Mouse (Mus musculus): ENCODE data around the gene Asb1.
A peak's percentile ranks its signal among the peaks of the same experiment; 100 is the strongest.

Gene Asb1

DNA sequence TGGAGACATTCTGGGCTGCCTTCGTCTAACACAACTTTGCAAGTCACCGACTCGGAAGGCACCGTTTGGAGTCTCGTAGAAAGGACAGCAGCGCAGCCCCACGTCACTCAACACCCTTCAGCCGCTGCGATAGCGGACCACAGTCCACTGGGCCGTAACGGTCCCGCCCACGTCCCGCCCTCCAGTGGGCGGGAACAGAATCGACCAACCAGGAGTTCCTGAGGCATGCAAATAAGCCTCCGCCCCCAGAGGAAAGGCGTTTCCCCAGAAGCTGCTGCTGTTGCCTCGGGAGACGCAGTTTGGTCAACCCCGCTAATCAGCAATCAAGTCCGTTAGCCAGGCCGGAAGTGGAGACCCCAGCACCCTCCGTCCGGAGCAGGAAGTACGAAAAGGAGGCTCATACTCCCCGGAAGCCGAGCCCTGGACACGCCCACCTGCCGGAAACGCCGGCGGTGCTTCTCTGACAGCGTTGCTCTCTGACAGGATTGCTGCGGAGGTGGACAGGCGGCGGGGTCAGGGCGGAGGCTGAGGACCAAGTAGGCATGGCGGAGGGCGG, at the start of gene Asb1:
TSS of gene Asb1 (plus strand) at position 274 of the 556 bp plus-strand sequence.
- DNase-seq (ENCODE audit: low spot score) = peak; percentile 98

DNA sequence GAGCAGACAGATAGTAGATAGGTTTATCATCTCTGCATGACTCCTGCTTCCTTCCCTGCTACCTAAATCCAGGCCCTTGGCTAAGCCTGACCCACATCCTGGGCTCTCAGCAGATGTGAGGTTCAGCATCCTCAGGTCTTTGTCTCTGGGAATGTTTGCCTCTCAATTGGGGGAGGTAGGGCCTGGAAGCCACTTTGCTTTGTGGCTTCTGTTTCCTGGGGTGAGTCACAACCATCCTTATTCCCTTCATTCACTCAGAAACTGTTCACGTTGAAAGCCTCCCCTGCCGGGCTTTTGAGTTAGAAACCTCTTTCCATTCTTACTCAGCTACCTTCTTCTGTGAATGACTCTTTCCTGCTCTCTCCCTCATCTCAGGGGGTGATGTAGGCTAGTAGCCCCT, 47.6 kb upstream of the Asb1 start:
- DNase-seq (ENCODE audit: low spot score) = no peak

DNA sequence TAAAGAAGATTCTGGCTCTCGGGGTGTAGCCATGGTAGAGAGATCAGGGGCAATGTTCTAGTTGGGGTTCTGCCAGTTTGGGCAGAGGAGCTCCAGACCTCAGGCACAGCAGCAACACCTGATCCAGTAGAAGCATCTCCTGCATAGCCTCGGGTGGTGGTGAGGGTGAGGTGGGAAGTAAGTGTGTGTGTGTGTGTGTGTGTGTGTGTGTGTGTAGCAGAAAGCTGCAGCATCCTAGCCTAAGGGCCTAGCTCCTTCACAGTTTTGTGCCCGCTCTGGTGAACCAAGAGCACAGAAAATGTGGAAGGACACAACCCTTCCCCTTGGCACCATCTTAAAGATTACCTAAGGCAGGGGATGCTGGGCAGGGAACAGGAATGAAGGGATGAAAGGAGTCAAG, 46.4 kb upstream of the Asb1 start:
- no peak for DNase-seq (ENCODE audit: low spot score)

DNA sequence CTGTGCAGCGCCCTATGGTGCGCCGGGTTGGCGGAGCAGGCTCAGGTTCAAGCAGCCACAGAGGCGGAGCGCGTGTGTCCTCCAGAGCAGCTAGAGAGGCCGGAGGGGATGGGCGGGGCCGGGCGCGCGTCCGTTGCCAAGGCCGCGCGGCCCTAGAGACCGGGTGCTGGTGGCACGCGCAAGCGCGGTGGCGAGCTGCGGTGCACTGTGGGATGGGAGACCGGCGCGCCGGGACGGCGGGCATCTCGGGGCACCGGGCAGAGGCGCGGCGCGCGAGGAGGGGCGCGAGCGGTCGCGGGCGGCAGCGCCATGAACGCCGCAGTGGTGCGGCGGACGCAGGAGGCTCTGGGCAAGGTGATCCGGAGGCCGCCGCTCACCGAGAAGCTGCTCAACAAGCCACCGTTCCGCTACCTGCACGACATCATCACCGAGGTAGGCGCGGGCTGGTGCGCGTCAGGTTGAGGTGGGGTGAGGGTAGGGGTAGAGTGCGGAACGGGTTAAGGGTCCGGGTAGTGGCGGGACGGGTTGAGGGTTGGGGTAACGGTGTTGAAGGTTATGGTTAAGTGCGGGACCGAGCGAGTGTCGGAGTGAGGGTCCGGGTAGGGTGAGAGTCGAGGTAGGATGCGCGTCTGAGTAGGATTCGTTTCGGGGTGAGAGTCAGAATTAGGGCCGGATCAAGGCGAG, 45.7 kb upstream of the Asb1 start, which contains the start of gene Traf3ip1:
TSS of gene Traf3ip1 (plus strand) at position 191 of the 684 bp plus-strand sequence.
- DNase-seq (ENCODE audit: low spot score) = peak; percentile 92

DNA sequence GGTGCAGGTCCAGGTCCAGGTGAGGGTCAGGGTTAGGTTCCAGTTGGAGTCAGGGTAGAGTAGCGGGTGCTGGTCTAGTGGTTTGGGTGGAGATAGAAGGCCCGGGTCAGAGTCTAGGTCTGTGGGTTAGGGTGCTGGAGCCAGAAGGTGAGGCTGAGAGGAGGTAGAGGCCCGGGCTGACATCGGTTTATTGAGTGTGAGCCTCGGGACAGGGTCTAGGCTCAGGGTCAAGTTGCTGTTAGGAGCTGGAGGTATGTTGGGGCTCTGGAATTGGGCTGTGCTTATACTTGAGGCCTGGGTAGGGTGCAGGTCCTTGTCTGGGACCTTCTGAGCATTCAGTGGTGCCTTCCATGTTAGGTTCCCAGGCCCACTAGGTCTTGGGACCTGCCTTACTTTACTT, 45.0 kb upstream of the Asb1 start:
- no peak for DNase-seq (ENCODE audit: low spot score)

DNA sequence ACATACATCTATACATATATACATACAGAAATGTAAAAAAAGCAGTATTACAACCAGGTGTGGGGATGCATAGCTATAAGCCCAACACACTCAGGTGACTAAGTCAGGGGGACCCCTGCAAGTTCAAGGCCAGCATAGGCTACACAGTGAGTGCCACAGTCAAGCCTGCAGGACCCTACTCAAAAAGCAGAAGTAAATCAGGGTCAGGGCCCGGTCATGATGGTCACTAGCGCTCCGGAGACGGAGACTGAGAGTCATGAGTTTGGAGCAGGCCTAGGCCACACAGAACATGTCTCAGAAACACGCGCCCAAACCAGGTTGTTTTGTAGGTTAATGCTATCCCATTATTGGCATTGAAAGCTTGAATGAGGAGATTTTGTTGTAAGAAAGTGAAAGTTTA, 41.8 kb upstream of the Asb1 start:
- no peak for DNase-seq (ENCODE audit: low spot score)

DNA sequence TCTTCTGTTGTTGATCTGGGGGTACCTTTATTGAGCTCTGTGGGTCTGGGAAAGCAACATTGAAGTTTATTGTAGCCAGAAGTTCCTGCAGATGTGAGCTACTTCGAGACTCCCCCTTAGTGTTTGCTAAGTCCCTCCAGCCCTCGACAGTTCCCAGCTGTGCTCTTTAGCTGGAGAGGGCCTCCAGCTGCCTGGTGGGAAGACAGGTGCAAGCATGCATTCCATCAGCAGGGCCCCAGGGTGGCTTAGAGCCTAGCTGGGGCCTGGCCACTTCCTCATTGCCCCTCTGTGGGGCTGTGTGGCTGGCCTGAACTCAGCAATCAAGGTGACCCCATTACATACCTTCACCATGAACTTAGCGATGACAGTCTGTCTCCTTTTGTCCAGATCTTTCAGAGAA, 35.7 kb upstream of the Asb1 start:
- DNase-seq (ENCODE audit: low spot score) = no peak

DNA sequence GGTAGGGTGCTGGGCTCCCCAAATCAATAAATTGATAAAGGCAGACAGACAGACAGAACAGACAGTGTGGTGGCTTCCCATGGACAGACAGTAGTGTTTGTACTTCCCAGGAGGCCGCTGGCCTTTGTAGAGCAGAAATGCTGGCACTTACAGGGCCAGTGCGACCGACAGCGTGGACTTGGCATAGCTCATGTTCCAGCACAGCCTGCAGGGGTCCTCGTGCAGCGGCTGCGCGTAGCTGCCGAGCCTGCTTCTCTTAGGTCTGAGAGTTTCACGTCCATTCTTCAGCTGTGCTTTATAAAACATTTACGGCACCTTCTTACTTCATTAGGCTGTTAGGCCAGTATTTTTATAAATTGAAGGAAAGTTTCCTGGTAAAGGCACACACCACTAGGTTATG, 25.4 kb upstream of the Asb1 start:
- no peak for DNase-seq (ENCODE audit: low spot score)

DNA sequence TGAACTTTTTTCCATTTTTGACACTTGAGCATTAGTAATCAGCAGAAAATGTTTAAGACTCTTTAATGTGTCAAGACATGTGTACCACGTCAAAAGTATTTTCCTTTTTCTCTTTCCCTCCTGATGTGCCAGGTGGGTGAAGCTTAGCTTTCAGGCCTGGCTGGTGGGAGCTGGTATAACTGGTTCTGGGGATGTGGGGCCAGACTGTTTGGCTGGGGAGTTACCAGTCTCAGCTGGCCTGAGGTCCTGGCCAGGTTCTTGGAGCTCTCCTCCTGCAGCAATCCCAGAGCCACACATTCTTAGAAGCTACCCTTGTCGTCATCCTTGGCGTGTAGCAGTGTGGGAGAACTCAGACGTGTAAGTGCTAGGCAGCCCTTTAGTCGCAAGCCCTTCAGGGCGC, 24.7 kb upstream of the Asb1 start:
- DNase-seq (ENCODE audit: low spot score) = no peak

DNA sequence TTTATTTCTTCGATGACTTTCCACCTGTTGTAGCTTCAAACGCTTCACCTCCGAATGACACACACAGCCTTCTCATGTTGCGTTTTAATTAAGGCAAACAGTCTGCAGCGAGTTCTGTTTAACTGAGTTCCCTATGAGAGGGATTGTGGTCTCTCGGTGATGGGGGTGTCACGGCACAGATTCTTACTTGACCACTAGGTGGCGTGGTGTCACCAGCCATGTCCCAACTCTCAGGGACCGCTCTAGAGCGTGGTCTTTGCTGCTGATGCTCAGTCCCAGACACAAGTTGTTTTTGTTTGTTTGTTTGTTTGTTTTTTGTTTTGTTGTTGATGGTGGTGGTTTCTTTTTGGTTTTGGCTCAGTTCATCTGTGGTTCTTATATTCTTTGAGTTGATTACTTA, 16.6 kb upstream of the Asb1 start:
- DNase-seq (ENCODE audit: low spot score) = peak; percentile 67

DNA sequence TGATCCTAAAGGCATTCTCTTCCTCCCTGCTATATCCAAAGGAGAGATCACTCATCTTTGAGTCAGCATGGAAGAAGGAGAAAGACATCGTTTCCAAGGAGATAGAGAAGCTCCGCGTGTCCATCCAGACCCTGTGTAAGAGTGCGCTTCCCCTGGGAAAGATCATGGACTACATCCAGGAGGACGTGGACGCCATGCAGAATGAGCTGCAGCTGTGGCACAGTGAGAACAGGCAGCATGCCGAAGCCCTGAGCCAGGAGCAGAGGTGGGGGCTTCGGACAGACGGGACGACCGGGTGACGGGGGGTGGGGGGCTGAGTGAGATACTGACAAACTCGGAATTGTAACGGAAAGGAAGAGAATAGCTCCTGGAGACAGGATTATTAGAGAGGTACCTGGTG, 14.5 kb upstream of the Asb1 start:
- DNase-seq (ENCODE audit: low spot score) = no peak

DNA sequence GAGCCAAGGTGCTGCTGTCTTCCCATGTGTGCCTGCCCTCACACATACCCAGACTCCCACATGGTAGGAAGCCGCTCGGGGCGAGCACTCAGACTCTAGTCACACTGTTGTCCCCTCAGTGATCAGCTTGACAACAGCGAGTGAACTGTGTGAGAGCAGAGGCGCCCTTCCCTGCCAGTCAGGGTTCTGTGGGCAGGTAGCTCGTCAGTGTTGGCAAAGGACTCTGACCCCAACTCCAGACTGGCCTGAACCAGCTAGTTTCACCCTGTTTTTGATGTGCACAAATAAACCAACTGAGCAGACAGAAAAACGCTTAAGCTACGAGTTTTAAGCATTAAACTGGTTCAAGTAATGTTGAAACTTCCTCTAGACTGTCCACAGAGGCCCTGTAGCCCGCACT, 10.2 kb upstream of the Asb1 start:
- DNase-seq (ENCODE audit: low spot score) = no peak

DNA sequence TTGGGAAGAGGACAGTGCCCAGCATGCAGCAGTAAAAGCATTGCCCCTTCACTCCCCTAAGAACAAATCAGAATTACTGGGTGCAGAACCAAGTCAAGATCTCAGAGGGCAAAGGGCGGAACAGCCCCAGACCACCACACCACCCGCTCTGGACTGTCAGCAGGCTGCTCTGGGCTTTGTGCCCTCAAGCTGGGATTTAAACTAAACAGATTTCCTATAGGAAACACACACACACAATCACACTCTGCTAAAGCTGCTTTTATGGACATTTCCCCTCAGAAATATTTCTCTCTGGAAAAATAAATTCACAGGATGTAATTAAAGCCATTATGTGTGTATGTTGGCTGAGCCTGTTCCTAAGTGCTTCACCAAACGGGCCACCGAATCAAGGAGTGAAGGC, 8.1 kb upstream of the Asb1 start:
- no peak for DNase-seq (ENCODE audit: low spot score)

DNA sequence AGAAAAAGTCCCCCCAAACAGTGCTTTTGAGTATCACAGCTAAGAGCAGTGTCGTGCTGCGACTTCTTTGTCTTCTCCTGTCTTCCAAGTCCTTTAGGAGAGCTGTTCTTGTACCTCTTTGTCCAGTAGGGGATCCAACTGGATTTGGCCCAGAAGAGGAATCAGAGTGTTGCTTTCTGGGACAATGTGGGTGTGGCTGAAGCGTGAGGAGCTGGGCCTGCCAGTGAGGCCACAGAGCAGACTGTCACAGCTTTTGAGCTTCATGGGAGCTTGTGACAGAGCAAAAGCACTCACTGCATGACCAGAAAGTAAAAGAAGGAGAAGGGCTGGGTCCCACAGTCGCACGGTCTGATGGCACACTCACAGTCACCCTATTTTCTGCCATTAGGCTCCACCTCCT, 7.5 kb upstream of the Asb1 start:
- DNase-seq (ENCODE audit: low spot score) = no peak

DNA sequence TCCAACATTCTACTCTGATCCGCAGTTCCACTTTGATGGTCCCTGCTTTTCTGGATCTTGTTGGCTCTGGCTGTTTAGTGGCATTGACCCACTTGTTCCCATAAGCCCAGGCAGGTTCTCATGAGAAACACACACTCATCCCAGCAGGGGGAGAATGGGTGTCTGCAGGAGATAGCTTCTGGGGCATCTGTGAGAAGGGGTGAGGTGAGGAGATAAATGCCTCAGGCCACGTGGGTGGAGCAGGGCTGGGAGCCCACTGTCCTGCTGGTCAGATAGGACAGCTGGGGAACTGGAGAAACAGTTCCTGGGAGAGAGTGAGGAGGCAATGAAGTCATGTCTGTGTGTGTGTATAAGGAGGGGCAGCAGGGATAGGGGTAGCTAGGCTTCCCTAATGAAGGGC, 6.9 kb upstream of the Asb1 start:
- DNase-seq (ENCODE audit: low spot score) = peak; percentile 26

DNA sequence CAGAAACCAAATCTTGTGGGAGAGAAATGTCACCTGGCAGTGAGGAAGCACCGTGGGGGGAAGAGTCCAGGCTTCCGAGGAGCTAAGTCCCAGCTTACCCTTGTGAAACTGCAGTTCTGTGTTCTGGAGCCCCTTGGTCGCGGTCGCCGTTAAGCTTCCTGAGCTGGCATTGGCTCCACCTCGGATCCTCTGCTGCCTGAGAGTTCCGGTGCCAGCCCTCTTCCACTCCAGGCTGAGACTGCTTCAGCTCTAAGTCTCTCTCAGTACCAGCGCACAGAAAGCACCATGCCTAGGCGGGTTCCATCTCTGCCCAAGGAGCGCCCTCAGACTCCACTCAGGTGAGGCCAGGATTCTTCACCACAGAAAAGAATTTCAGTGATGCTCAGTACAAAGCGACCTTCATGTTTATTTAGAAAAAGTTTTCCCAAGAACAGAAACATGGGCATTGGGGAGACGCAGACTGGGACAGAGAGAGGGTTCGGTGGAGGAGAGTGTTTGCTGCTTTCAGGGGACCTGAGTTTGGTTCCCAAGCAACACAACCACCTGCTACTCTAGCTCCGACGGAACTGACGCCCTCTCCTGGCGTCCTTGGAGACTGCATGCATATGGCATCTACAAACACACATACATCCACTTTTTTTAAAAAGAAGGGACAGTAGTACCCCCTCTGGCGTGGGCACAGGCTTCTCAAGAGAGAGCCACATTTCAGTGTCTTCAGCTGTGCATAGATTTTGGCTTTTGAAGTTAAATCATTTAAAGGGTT, 6.2 kb upstream of the Asb1 start:
- no peak for DNase-seq (ENCODE audit: low spot score)

DNA sequence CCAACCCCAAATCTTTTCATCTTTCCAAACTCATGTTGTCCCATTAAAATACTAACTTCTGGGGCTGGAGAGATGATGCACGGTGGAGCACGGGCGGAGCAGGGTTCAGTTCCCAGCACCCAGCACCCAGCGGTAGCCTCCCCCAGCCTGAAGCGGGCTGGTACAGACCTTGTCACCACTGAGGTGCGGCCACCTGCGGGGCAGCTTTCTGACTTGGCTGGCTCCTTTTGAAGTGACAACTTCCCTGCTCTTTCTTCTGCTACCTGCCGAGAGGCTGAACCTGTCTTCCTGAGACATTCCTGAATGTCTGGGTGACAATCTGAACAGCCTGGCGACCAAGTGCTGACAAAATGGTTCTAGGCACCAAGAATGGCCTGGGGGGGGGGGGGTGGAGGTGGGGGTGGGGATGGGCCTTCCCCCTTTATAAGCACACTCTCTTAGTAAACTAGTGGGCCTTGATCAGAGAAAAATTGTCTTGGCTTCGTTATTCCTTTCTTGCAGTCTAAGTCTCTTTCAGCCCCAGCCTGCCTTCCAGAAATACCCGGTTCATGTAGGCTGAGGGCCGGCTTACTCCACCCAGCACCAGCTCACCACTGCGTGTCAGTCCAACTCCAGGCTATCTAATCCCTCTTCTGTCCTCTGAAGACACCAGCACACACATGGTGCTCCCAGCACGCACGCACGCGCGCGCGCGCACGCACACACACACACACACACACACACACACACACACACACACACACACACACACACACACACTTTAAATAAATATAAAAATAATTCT, 2.4 kb upstream of the Asb1 start:
- no peak for DNase-seq (ENCODE audit: low spot score)

DNA sequence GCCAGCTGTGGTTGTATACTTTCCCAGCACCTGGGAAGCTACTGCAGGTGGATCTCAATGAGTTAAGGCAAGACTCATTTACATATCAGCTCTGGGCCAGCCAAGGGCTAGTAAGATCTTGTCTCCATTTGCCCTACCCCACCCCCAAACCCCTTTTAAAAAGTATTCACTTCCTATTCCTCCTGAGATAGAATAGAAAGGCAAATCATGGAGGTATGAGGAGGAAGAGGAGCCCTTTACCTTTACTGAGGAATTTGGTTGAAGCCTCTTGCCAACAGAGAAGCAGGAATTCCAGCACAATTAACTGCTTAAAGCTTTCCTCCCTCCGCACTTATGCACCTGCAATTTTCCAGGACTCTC, 1.8 kb upstream of the Asb1 start:
- DNase-seq (ENCODE audit: low spot score) = no peak

DNA sequence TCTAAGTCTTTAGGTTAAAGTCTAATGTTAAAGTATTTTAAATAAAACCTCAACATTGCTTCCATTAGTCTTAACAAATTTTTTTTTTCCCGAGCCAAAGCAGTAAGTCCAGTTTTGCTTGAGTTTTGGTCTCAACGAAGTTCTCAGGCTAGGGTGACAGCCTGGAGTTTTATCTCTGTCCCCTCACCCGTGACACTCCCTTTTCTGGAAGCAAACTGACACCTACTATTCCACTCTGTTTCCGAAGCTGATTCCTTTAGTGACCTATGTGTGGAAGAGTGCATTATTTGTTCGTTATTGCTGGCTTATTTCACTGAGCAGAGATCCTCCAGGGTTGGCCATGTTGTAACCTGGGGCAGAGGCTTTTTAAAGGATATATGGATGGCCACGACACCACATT, 1.1 kb upstream of the Asb1 start:
- DNase-seq (ENCODE audit: low spot score) = no peak

DNA sequence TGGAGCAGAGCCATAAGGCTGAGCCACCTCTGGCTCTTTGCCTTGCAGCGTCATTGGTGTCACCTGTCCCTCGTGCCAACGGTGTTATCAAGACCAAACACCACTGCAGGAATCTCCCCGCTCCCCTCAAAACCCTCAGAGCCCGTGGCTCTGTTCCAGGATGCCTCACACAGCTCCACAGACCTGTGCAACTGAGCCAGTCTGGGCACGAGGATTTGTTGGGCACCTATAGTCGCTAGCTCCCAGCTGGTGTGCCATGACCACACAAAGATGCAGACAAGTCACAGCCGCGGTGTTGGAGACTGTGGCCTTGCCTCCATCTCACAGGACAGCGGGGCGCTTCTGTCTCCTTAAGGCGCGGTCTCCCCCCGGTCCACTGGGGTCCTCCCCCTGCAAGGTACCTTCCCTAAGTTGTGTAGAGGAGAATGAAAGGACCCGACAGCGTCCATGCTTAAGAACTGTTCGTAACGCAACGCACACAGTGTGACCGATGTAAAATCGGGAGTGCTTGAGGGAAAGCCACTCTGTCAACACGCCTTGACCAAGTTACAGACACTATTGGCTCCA, 557 bp upstream of the Asb1 start:
- peak; percentile 17 for DNase-seq (ENCODE audit: low spot score)

DNA sequence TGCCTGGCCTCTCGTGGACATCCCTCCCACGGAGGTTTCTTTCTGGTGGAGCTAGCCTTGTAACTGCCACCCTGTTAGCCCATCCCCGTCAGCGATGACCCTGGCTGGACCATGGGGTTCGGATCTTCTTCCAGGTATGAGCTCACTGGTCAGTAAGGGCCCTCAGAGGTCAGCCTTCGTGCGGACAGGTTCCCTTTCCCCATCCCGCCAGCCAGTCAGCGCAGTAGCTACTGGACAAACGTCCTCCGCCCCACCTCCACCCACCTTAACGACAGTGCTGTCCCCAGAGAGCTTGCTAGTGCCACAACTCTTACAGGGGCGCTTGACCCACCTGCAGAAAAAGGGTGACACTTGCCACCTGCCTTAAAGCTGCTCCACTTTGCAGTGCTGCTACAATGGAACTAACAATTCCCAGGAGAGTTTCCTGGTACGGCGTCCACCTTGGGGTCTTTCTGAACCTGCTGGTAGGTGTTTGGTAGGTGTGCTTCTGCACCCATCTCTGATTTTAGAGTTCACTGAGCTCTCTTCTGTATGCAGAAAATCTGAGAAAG, 773 bp downstream of the Asb1 start:
- DNase-seq (ENCODE audit: low spot score) = peak; percentile 40

DNA sequence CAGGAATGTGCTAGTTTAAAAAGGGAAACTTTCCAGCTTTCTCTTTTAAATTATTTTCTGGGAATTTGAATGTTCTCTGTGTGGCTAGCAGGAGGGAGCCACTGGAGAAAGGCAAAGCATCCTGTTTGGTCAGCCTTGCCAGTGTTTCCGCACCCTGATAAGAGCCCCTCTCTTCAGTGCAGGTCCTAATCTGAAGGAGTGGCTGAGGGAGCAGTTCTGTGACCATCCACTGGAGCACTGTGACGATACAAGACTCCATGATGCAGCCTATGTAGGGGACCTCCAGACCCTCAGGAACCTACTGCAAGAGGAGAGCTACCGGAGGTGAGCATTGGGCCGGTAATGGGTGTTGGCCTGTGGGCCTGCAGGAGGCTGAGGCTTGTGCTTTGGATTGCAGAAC, 3.6 kb downstream of the Asb1 start:
- no peak for DNase-seq (ENCODE audit: low spot score)
